Mouse (Mus musculus) hindbrain, embryonic 12.5 days (tissue): ENCODE data around the gene Atoh7. TPM values are rescaled to one million over a fixed set of nuclear protein-coding genes. Genes with fewer than 3 reads are reported as not detected.

Experiments
- ATAC-seq: fragments of 200-750 bp; cut with Nextera tagmentation; 2 replicates; pipeline ENCODE4 v1.8.0; 2017; ENCODE audit warnings: moderate TSS enrichment; ENCODE audit not compliant: low FRiP score
- H3K27ac ChIP-seq: fragments of 300-500 bp; sonication (generic); 2 replicates; pipeline ENCODE4 v1.5.1; 2016; ENCODE audit warnings: mild to moderate bottlenecking
- H3K27me3 ChIP-seq: fragments of 300-500 bp; sonication (generic); 2 replicates; pipeline ENCODE4 v1.6.1; 2016; ENCODE audit warnings: mild to moderate bottlenecking
- H3K36me3 ChIP-seq: fragments of 300-500 bp; sonication (generic); 2 replicates; pipeline ENCODE4 v1.6.1; 2016; ENCODE audit warnings: mild to moderate bottlenecking
- H3K4me1 ChIP-seq: fragments of 300-500 bp; sonication (generic); 2 replicates; pipeline ENCODE4 v1.6.1; 2016
- H3K4me2 ChIP-seq: fragments of 300-500 bp; sonication (generic); replicated peaks from 2 replicates; pipeline ENCODE4 v1.6.1; 2016; ENCODE audit warnings: mild to moderate bottlenecking
- H3K4me3 ChIP-seq: fragments of 300-500 bp; sonication (generic); 2 replicates; pipeline ENCODE4 v1.5.1; 2016; ENCODE audit warnings: mild to moderate bottlenecking
- H3K9ac ChIP-seq: fragments of 300-500 bp; sonication (generic); 2 replicates; pipeline ENCODE4 v1.6.1; 2016; ENCODE audit warnings: mild to moderate bottlenecking, moderate library complexity
- H3K9me3 ChIP-seq: fragments of 300-500 bp; sonication (generic); replicated peaks from 2 replicates; pipeline ENCODE4 v1.6.1; 2016; ENCODE audit warnings: mild to moderate bottlenecking
- WGBS: fragments of 180-500 bp; shearing (Covaris S2); methylation state at CpG from one replicate; pipeline ENCODE4 v1.1.7; 2016; 5-methylcytosine and 5-hydroxymethylcytosine counted together
- polyA plus RNA-seq: library from polyadenylated mRNA; unstranded; fragments of >200 nt; fragmentation: Nextera tagmentation; extraction: Ambion mirVana; gene quantifications from 2 replicates; pipeline ENCODE4 v1.2.1, GENCODE M21; 2016

The Atoh7 gene
- polyA plus RNA-seq, 1 experiment from 2014 or later: 0.62 TPM

DNA sequence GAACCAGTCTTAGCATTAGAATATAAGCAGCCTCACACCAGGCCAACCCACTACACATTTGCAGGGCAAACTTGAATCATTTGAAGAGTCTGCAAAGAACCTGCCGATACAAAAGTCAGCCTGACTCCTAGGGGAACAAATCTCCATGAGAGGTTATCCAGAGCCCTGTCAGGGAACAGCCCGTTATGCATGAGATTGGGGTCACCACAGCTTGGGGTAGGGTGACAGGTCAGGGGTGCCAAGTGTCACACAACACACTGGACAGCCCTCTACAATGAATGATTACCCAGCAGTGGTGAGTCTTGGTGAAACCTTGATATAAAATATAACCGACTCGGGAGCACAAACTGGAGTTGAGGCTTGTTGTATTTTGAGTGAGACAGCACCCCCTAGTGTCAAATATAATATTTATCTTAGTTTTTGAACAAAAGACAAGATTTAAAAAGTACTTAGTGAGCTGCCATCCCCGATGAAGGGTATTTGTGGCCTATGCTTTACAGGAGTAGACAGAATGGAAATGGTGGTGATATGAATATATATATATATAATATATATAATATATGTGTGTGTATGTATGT is 13.7 kb downstream of the Atoh7 start:
- Histone ChIP-seq H3K9me3 (no peaks in the 10 kb centered on the region), H3K9ac (no peak overlapping the region; the same call in 1 of the 2 replicates), H3K27me3 (no peaks in the 10 kb centered on the region), H3K4me3 (no peak overlapping the region), H3K36me3 (no peaks in the 10 kb centered on the region), H3K27ac (no peak overlapping the region), H3K4me2 (no peak overlapping the region), H3K4me1 (no peaks in the 10 kb centered on the region)
- WGBS: 52% methylated on average over 5 of the region's 5 CpGs
- ATAC-seq: no peak

DNA sequence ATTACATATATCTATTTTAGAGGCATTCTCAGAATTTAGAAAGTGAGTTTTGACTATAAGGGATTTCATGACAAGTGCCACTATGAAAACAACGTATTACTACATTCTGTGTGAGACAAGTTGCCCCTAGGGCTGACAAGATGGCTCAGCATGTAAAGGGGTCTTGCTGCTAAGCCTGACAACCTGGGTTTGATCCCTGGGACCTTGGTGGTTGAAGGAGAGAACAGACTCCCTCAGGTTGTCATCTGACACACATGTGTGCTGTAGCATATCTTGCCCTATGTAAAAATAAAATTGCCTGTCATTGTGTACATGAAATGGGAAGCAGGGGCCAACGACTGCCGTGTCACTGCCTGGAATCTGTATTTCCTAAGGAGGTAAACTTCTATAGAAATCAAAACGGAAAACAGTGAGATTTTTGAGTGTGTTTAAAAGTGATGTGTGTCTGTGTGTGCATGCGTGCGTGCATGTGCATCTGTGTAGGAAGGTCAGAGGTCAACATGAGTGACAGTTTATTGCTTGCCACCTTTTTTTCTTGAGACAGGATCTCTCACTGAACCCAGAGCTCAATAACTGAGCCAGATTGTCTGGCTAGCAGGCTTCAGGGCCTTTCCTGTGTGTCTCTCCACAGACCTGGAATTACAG is 14.4 kb downstream of the Atoh7 start:
- no peak overlapping the region for H3K4me3 ChIP-seq
- no peaks in the 10 kb centered on the region for H3K9me3 ChIP-seq
- no peak overlapping the region for H3K9ac ChIP-seq
- H3K27me3 ChIP-seq: no peaks in the 10 kb centered on the region
- WGBS: 83% methylated on average over 6 of the region's 6 CpGs
- H3K4me1 ChIP-seq: no peaks in the 10 kb centered on the region
- H3K27ac ChIP-seq: no peak overlapping the region
- H3K36me3 ChIP-seq: no peaks in the 10 kb centered on the region
- H3K4me2 ChIP-seq: no peak overlapping the region
- ATAC-seq: no peak

DNA sequence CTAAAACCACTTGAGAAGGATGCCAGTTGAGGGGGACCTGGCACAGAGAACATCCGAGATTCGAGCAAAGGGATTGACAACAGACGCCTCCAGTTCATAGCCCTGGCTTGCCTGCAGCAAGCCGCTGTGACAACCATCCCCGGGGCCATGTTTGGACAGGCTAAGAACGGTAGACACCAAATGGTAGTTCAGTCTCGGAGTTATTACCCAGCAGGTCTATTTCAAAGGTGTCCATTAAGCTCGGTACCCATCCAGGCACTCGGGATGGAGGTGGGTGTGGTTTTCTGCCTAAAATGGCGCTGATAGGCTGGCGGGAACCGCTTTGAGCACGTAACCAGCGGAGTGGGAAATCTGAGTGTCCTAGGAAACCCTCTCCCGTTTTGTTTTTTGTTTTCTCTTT is 16.4 kb downstream of the Atoh7 start:
- no peaks in the 10 kb centered on the region for H3K9me3 ChIP-seq

DNA sequence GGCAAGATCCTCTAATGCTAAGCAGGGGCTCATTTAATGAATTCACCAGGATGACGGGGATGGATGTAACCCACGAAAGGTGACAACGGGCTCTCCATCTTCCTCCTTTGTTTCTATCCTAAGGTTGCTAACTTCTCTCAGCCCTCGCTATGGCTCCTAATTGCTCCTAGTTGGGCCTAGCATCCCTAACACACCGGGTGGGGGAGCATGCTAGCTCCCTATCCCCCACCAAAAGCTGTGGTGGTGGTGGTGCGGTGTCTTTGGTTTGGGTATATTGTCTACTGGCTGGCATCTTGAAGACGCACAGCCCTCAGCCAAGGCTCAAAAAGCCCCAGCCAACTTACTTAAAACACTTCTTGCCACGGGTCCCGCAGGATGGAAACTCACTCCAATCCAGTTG is 16.9 kb downstream of the Atoh7 start:
- Histone ChIP-seq H3K9ac (no peak overlapping the region), H3K9me3 (no peaks in the 10 kb centered on the region), H3K27ac (no peak overlapping the region), H3K27me3 (no peaks in the 10 kb centered on the region), H3K4me3 (no peak overlapping the region), H3K4me1 (no peaks in the 10 kb centered on the region), H3K4me2 (no peak overlapping the region), H3K36me3 (no peaks in the 10 kb centered on the region)
- no peak for ATAC-seq
- WGBS: 91% methylated on average over 9 of the region's 9 CpGs

More for the DNA sequence above, 16.4 kb downstream of the Atoh7 start:
- no peaks in the 10 kb centered on the region for H3K4me1 ChIP-seq
- H3K9ac ChIP-seq: no peak overlapping the region
- 90% methylated on average over 15 of the region's 15 CpGs for WGBS
- ATAC-seq: no peak
- no peak overlapping the region for H3K4me2 ChIP-seq
- H3K4me3 ChIP-seq: no peak overlapping the region
- H3K27ac ChIP-seq: no peak overlapping the region
- no peaks in the 10 kb centered on the region for H3K27me3 ChIP-seq
- H3K36me3 ChIP-seq: no peaks in the 10 kb centered on the region

DNA sequence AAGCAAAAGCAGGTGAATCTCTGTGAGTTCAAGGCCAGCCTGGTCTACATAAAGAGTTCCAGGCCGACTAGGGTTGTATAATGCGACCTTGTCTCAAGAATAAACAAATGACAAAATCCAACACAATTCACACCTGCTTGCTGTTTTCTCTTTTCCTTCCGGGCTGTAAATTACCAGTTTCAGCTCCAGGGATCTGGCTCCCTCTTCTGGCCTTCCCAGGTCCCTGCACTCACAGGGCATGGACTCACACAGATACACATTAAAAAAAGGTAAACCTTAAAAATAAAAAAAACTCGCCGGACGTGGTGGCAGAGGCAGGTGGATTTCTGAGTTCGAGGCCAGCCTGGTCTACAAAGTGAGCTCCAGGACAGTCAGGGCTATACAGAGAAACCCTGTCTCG is 18.1 kb downstream of the Atoh7 start:
- Histone ChIP-seq H3K4me3 (no peak overlapping the region), H3K4me2 (no peak overlapping the region), H3K9me3 (no peaks in the 10 kb centered on the region), H3K4me1 (no peaks in the 10 kb centered on the region), H3K36me3 (no peaks in the 10 kb centered on the region), H3K27me3 (no peaks in the 10 kb centered on the region), H3K9ac (no peak overlapping the region), H3K27ac (no peak overlapping the region)
- WGBS: 94% methylated on average over 8 of the region's 8 CpGs
- ATAC-seq: no peak

DNA sequence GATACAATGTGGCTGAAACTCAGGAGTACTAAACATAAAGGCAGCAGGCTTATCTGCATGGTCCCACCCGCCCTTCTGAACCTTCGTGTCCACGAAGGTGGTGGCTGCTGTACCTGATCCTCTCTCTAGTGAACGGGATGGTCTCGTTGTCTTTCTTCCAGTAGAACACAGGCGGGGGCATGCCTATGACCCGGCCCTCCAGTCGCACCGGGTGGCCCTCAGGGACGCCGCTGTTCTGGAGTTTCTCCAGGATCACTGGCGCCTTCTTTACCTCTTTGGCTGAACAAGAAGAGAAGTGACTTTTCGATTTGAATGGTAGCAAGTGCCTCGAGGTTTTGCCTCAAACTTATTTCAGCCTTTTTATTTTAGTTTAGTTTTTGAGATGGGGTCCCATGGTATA is 20.5 kb downstream of the Atoh7 start:
- 81% methylated on average over 14 of the region's 14 CpGs for WGBS

DNA sequence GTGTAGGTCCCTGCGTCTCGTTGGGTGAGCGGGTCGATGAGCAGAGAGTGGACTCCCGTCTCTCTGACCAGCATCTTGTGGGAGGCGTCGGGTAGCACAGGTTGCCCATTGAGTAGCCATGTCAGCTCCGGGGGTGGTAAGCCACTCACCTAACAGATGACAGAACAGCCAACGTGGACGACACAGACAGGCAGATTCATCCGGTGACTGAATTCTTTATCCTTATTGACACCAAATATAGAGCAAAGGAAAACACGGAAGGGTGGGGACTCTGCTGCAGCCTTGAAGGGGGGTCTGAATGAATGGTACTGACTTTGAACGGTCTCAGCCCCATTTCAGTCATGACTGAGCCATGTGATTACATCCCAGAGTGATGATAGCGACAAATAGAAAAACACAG is 22.5 kb downstream of the Atoh7 start:
- no peaks in the 10 kb centered on the region for H3K9me3 ChIP-seq
- no peaks in the 10 kb centered on the region for H3K36me3 ChIP-seq
- no peak overlapping the region for H3K4me3 ChIP-seq
- H3K9ac ChIP-seq: no peak overlapping the region
- H3K4me1 ChIP-seq: no peaks in the 10 kb centered on the region
- ATAC-seq: no peak
- WGBS: 86% methylated on average over 14 of the region's 14 CpGs
- H3K4me2 ChIP-seq: no peak overlapping the region
- H3K27me3 ChIP-seq: no peaks in the 10 kb centered on the region
- no peak overlapping the region for H3K27ac ChIP-seq

More for the DNA sequence above, 20.5 kb downstream of the Atoh7 start:
- Histone ChIP-seq H3K9me3 (no peaks in the 10 kb centered on the region), H3K4me2 (no peak overlapping the region), H3K36me3 (no peaks in the 10 kb centered on the region), H3K4me3 (no peak overlapping the region), H3K27me3 (no peaks in the 10 kb centered on the region), H3K27ac (no peak overlapping the region), H3K4me1 (no peaks in the 10 kb centered on the region), H3K9ac (no peak overlapping the region)
- no peak for ATAC-seq

DNA sequence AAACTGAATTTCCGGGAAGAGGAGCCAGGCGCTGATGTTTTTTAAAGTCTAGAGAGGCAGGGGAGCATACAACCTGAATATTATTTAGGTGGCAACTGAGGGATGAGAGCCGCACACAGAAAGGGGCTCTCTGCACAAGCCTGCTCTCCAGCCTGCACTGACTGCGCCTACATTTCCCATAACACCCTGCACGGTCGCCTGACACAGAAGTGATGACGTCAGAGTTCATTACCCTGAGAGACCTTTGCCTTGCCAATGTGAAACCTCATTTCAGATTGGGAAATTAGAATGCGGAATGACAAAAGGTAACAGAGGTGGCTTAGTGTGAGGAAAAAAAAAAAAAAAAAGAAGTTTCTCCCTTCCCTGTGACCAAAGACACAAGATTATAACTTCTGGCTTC is 23.1 kb downstream of the Atoh7 start:
- ATAC-seq: peak; percentile 64
- H3K4me3 ChIP-seq: no peak overlapping the region
- H3K4me2 ChIP-seq: no peak overlapping the region
- H3K9ac ChIP-seq: no peak overlapping the region
- H3K4me1 ChIP-seq: no peaks in the 10 kb centered on the region
- no peak overlapping the region for H3K27ac ChIP-seq
- no peaks in the 10 kb centered on the region for H3K9me3 ChIP-seq
- WGBS: 36% methylated on average over 8 of the region's 8 CpGs
- no peaks in the 10 kb centered on the region for H3K27me3 ChIP-seq
- H3K36me3 ChIP-seq: no peaks in the 10 kb centered on the region

DNA sequence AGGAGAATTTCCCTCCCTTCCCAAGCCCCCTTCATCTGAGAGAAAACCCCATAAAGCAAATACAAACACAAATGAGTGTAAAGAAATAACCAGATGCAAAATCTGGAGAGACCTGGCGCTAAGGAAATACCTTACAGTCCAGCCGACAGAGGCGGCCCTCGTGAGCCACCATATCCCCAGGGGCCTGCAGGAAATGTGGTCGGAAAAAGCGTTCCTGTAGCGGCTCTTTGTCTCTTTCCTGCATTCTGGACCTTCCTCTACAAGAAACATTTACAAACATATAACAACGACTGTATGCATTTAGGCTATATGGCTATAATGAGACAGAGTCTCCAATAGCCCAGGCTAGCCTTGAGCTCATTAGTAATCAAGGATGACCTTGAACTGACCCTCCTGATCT is 23.7 kb downstream of the Atoh7 start:
- Histone ChIP-seq H3K36me3 (no peaks in the 10 kb centered on the region), H3K4me2 (no peak overlapping the region), H3K27me3 (no peaks in the 10 kb centered on the region), H3K9me3 (no peaks in the 10 kb centered on the region), H3K27ac (no peak overlapping the region), H3K9ac (no peak overlapping the region), H3K4me1 (no peaks in the 10 kb centered on the region), H3K4me3 (no peak overlapping the region)
- no peak for ATAC-seq
- WGBS: 89% methylated on average over 8 of the region's 8 CpGs

DNA sequence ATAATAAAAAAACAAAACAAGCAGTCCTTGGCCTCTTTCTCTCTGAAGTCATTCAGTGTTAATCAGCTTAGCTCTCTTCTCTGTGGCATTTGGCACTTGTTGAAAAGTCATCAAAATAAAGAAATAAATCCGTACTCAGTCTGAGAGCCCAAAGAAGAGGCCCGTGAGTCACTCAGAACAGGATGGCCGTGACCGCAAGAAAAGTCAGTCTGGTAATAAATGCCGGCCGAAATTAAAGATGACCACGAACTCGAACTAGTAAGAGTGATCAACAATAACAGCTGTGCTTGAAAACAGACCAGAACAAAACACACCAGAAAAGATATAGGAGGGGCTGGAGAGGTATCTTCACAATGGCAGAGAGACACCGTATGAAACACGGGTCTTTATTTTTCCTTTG is 24.6 kb downstream of the Atoh7 start:
- Histone ChIP-seq H3K9me3 (no peaks in the 10 kb centered on the region), H3K27ac (no peak overlapping the region), H3K9ac (no peak overlapping the region), H3K4me3 (no peak overlapping the region), H3K27me3 (no peaks in the 10 kb centered on the region), H3K4me2 (no peak overlapping the region), H3K4me1 (no peaks in the 10 kb centered on the region), H3K36me3 (no peaks in the 10 kb centered on the region)
- WGBS: 89% methylated on average over 10 of the region's 10 CpGs
- no peak for ATAC-seq

DNA sequence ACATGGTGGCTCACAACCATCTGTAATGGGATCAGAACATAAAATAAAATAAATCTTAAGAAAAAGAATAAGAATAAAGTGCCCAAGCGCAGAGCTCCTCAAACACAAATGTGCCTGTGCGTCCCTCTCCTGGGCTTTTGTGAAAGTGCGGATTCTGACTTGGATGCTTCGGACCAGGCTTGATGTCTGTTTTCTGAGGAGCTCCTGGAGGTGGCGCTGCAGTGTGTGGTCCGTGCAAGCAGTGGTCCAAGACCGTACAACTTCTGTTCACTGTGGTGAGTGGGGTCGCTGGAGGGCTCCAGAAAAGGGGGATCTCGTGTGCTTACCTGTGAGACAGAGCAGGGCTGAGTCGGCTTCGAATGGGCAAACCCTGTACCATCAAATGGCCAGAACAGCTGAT is 25.9 kb downstream of the Atoh7 start:
- no peaks in the 10 kb centered on the region for H3K27me3 ChIP-seq
- H3K4me3 ChIP-seq: no peak overlapping the region
- 35% methylated on average over 11 of the region's 11 CpGs for WGBS
- no peak overlapping the region for H3K9ac ChIP-seq
- no peaks in the 10 kb centered on the region for H3K4me1 ChIP-seq
- ATAC-seq: no peak
- H3K27ac ChIP-seq: no peak overlapping the region
- no peak overlapping the region for H3K4me2 ChIP-seq
- no peaks in the 10 kb centered on the region for H3K9me3 ChIP-seq
- H3K36me3 ChIP-seq: no peaks in the 10 kb centered on the region

DNA sequence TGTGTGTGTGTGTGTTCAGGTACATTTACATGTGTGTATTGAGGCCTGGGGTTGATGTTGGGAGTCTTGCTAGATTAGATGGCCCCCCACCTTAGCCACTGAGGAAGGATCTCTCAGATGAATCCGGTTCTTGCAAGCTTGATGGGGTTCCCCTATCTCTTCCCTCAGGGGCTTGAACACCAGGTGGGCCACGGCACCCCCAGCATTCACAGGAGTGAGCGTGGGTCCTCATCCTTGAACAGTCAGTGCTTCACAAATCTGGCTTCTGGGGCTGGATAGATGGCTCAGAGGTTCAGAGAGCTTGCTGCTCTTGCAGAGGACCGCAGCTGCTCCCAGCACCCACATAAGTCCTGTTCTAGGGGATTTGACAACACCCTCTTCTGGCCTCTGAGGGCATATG is 26.7 kb downstream of the Atoh7 start:
- Histone ChIP-seq H3K27ac (no peak overlapping the region), H3K36me3 (no peaks in the 10 kb centered on the region)
- ATAC-seq: no peak

DNA sequence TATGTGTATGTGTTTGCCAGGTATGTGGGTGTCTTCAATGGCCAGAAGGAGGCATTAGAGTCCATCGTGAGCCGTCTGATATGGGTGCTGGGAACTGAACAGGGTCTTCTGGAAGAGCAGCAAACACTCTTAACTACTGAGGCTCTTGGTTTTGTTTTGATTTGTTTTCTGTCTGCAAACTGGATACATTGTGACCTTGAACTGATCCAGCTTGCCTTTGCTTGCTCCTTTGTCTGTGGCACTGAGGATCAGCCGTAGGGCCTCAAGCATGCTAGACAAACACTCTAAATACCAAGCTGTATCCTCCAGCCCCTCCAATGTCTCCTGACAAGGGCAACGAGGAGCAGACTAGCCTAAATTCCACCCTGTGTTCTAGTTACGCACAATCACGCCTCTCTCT is 27.7 kb downstream of the Atoh7 start:
- Histone ChIP-seq H3K9me3 (no peaks in the 10 kb centered on the region), H3K36me3 (no peaks in the 10 kb centered on the region), H3K9ac (no peak overlapping the region), H3K4me2 (no peak overlapping the region), H3K4me3 (no peak overlapping the region), H3K27me3 (no peaks in the 10 kb centered on the region), H3K27ac (no peak overlapping the region), H3K4me1 (no peaks in the 10 kb centered on the region)
- 95% methylated on average over 6 of the region's 6 CpGs for WGBS
- no peak for ATAC-seq

More for the DNA sequence above, 26.7 kb downstream of the Atoh7 start:
- Histone ChIP-seq H3K4me2 (no peak overlapping the region), H3K9ac (no peak overlapping the region), H3K9me3 (no peaks in the 10 kb centered on the region), H3K4me1 (no peaks in the 10 kb centered on the region), H3K27me3 (no peaks in the 10 kb centered on the region), H3K4me3 (no peak overlapping the region)
- WGBS: 75% methylated on average over 4 of the region's 4 CpGs
